Mouse (Mus musculus): ENCODE results near the gene Synpo2l. TPM values are rescaled to one million over a fixed set of nuclear protein-coding genes. Genes with fewer than 3 reads are reported as not detected.
A peak's percentile ranks its signal among the peaks of the same experiment; 100 is the strongest.

Gene Synpo2l
- total RNA-seq, 1 experiment: 1.1 TPM

DNA sequence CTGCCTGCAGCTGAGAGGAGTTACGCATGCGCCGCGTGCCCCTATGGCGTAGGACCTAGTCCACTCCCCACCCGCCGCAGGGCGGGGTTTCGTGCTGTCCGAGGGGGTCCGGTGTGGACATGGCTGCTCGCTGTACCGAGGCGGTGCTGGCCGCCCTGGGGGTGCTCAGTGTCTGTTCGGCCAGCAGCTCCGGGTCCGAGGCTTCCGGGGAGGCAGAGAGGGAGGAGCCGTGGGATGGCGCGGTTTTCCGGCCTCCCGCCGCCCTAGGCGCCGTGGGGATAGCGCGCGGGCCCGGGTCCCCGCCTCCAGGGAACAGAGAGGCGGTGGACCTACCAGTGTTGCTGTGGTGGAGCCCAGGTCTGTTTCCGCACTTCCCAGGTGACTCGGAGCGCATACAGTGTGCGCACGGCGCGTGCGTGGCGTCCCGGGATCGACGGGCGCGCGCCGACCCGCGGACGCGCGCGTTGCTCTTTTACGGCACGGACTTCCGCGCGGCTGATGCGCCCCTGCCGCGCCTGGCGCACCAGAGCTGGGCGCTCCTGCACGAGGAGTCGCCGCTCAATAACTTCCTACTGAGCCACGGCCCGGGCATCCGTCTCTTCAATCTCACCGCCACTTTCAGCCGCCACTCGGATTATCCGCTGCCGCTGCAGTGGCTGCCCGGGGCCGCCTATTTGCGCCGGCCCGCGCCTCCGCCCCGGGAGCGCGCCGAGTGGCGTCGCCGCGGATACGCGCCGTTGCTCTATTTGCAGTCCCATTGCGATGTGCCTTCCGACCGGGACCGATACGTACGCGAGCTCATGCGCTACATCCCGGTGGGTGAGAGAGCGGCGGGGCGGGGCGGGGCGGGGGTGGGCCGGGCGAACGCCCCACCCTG is 27.0 kb upstream of the Synpo2l start, which contains the start of gene Fut11:
TSS of gene Fut11 (plus strand) at position 85 of the 877 bp plus-strand sequence.
- Histone ChIP-seq H3K27ac (ENCODE audit: insufficient read depth, low read depth, low read length, poor library complexity, severe bottlenecking) (peak within 1 kb of the TSS; percentile 82), H3K4me3 (ENCODE audit: insufficient read depth in 1 of 2, low read depth in 1 of 2, low read length in 2 of 2, poor library complexity in 1 of 2, severe bottlenecking in 1 of 2) (peak within 1 kb of the TSS; percentile 76 to 90), H3K9ac (ENCODE audit: insufficient read depth, low read depth, low read length, poor library complexity, severe bottlenecking) (peak within 1 kb of the TSS; percentile 83), H3K4me1 (ENCODE audit: control insufficient read depth in 2 of 2, insufficient read depth in 2 of 2, low read length in 2 of 2, poor library complexity in 1 of 2) (peaks cover 8% of the 10 kb centered on the region in 2 experiments), H3K9me3 (ENCODE audit: control insufficient read depth, insufficient read depth, low read depth, low read length) (no peaks in the 10 kb centered on the region), H3K36me3 (ENCODE audit: control insufficient read depth, insufficient read depth, low read length, poor library complexity, severe bottlenecking) (peaks cover 25% of the 10 kb centered on the region)
- DNase-seq (ENCODE audit: low read depth, low spot score): peak; percentile 54
- no peak for TF ChIP-seq ZNF384 (IDR thresholded peaks at IDR 0.05; ENCODE audit: low read depth, low read length)
- TF ChIP-seq HCFC1 (IDR thresholded peaks at IDR 0.05; ENCODE audit: borderline replicate concordance, insufficient read depth, low read length): 0 out of 2 replicates have a peak, but pooled peaks have one; percentile 65
- no peak for TF ChIP-seq MAFK (IDR thresholded peaks at IDR 0.05; ENCODE audit: insufficient read depth, low read depth, low read length)
- no peak for TF ChIP-seq ZC3H11A (IDR thresholded peaks at IDR 0.05; ENCODE audit: borderline replicate concordance, low read depth, low read length)
- no peak for TF ChIP-seq CHD2 (IDR thresholded peaks at IDR 0.05; ENCODE audit: low read depth, low read length)
- in situ Hi-C loops (cut with MboI; ENCODE audit: low sequenced_read_pairs in 2 of 2, unreplicated experiment in 2 of 2): no loop called here

DNA sequence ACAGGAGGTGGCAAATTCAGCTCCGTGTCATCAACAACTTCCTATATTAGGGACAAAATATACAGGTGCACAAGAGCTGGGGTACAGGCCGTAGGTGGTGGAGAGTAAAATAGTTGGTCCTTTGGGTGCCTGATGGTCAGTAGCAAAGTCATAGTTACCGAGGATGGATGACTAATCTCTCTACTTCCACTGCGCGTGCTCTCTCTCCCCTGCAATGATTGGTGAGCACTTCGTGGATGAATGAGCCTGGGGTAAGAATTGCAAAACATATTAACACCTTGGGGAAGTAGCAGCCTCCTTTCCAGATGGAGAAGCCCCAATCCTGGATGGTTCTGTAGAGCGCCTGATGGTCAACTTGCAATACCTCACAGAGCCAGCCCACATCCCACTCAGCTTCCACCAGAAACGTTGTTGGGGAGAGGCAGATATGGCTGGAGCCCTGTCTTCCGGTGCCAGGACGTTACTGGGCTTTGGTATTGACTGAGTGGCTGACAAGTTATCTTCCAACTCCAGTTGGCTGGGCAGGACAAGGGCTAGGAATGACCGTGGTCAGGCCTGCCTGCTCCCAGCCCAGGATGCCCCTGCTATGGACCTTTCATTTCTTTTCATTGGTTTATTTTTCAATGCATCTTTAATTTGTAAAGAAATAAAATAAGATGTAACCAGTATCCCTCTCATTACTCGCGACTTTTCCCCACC is 26.2 kb upstream of the Synpo2l start:
- TF ChIP-seq CHD2 (IDR thresholded peaks at IDR 0.05; ENCODE audit: low read depth, low read length) (no peak), ZC3H11A (IDR thresholded peaks at IDR 0.05; ENCODE audit: borderline replicate concordance, low read depth, low read length) (no peak), MAFK (IDR thresholded peaks at IDR 0.05; ENCODE audit: insufficient read depth, low read depth, low read length) (no peak), HCFC1 (IDR thresholded peaks at IDR 0.05; ENCODE audit: borderline replicate concordance, insufficient read depth, low read length) (no peak), ZNF384 (IDR thresholded peaks at IDR 0.05; ENCODE audit: low read depth, low read length) (no peak)
- Histone ChIP-seq H3K9me3 (ENCODE audit: control insufficient read depth, insufficient read depth, low read depth, low read length) (no peaks in the 10 kb centered on the region), H3K9ac (ENCODE audit: insufficient read depth, low read depth, low read length, poor library complexity, severe bottlenecking) (peak overlapping the region; percentile 83), H3K36me3 (ENCODE audit: control insufficient read depth, insufficient read depth, low read length, poor library complexity, severe bottlenecking) (peaks cover 25% of the 10 kb centered on the region), H3K27ac (ENCODE audit: insufficient read depth, low read depth, low read length, poor library complexity, severe bottlenecking) (no peak overlapping the region), H3K4me3 (ENCODE audit: insufficient read depth in 1 of 2, low read depth in 1 of 2, low read length in 2 of 2, poor library complexity in 1 of 2, severe bottlenecking in 1 of 2) (peak overlapping the region; percentile 76 to 90), H3K4me1 (ENCODE audit: control insufficient read depth in 2 of 2, insufficient read depth in 2 of 2, low read length in 2 of 2, poor library complexity in 1 of 2) (peaks cover 8% of the 10 kb centered on the region in 2 experiments)
- DNase-seq (ENCODE audit: low read depth, low spot score): no peak
- in situ Hi-C loops (cut with MboI; ENCODE audit: low sequenced_read_pairs in 2 of 2, unreplicated experiment in 2 of 2): no loop called here

GRCm38 (mm10) chr14:20693589-20694101 is 25.5 kb upstream of the Synpo2l start:
- in situ Hi-C loops (cut with MboI; ENCODE audit: low sequenced_read_pairs in 2 of 2, unreplicated experiment in 2 of 2): no loop called here
- Histone ChIP-seq H3K27ac (ENCODE audit: insufficient read depth, low read depth, low read length, poor library complexity, severe bottlenecking) (no peak overlapping the region), H3K9me3 (ENCODE audit: control insufficient read depth, insufficient read depth, low read depth, low read length) (no peaks in the 10 kb centered on the region), H3K9ac (ENCODE audit: insufficient read depth, low read depth, low read length, poor library complexity, severe bottlenecking) (no peak overlapping the region), H3K4me1 (ENCODE audit: control insufficient read depth in 2 of 2, insufficient read depth in 2 of 2, low read length in 2 of 2, poor library complexity in 1 of 2) (peaks cover 8% of the 10 kb centered on the region in 2 experiments), H3K4me3 (ENCODE audit: insufficient read depth in 1 of 2, low read depth in 1 of 2, low read length in 2 of 2, poor library complexity in 1 of 2, severe bottlenecking in 1 of 2) (no peak overlapping the region), H3K36me3 (ENCODE audit: control insufficient read depth, insufficient read depth, low read length, poor library complexity, severe bottlenecking) (peaks cover 27% of the 10 kb centered on the region)
- TF ChIP-seq ZC3H11A (IDR thresholded peaks at IDR 0.05; ENCODE audit: borderline replicate concordance, low read depth, low read length): no peak
- no peak for TF ChIP-seq ZNF384 (IDR thresholded peaks at IDR 0.05; ENCODE audit: low read depth, low read length)
- TF ChIP-seq HCFC1 (IDR thresholded peaks at IDR 0.05; ENCODE audit: borderline replicate concordance, insufficient read depth, low read length): no peak
- no peak for TF ChIP-seq CHD2 (IDR thresholded peaks at IDR 0.05; ENCODE audit: low read depth, low read length)
- no peak for DNase-seq (ENCODE audit: low read depth, low spot score)

- in situ Hi-C loops (cut with MboI; ENCODE audit: low sequenced_read_pairs in 2 of 2, unreplicated experiment in 2 of 2): no loop called here
- Histone ChIP-seq H3K36me3 (ENCODE audit: control insufficient read depth, insufficient read depth, low read length, poor library complexity, severe bottlenecking) (peaks cover 37% of the 10 kb centered on the region), H3K4me3 (ENCODE audit: insufficient read depth in 1 of 2, low read depth in 1 of 2, low read length in 2 of 2, poor library complexity in 1 of 2, severe bottlenecking in 1 of 2) (no peak overlapping the region)
Observed at GRCm38 (mm10) chr14:20691772-20692171, 23.6 kb upstream of the Synpo2l start.

More at GRCm38 (mm10) chr14:20691772-20692171, 23.6 kb upstream of the Synpo2l start:
- TF ChIP-seq CHD2 (IDR thresholded peaks at IDR 0.05; ENCODE audit: low read depth, low read length) (no peak), ZC3H11A (IDR thresholded peaks at IDR 0.05; ENCODE audit: borderline replicate concordance, low read depth, low read length) (no peak), ZNF384 (IDR thresholded peaks at IDR 0.05; ENCODE audit: low read depth, low read length) (no peak), MAFK (IDR thresholded peaks at IDR 0.05; ENCODE audit: insufficient read depth, low read depth, low read length) (no peak), HCFC1 (IDR thresholded peaks at IDR 0.05; ENCODE audit: borderline replicate concordance, insufficient read depth, low read length) (no peak)
- H3K4me1 ChIP-seq (ENCODE audit: control insufficient read depth in 2 of 2, insufficient read depth in 2 of 2, low read length in 2 of 2, poor library complexity in 1 of 2): peaks cover 8% of the 10 kb centered on the region in 2 experiments; a peak in 3 of 4 replicates
- no peaks in the 10 kb centered on the region for H3K9me3 ChIP-seq (ENCODE audit: control insufficient read depth, insufficient read depth, low read depth, low read length)
- H3K9ac ChIP-seq (ENCODE audit: insufficient read depth, low read depth, low read length, poor library complexity, severe bottlenecking): no peak overlapping the region
- no peak overlapping the region for H3K27ac ChIP-seq (ENCODE audit: insufficient read depth, low read depth, low read length, poor library complexity, severe bottlenecking)
- no peak for DNase-seq (ENCODE audit: low read depth, low spot score)
